Mouse (Mus musculus) brown adipose tissue, adult 24 weeks (tissue): ENCODE measurements around the gene Olfr46. TPM values are rescaled to one million over a fixed set of nuclear protein-coding genes. Genes with fewer than 3 reads are reported as not detected.
"Not testable (repeated sequence)": the region's sequence is repeated elsewhere in the genome, so short reads cannot be mapped to it uniquely, and the experiment has no call there.

Experiments
- H3K27ac ChIP-seq: fragments of 200-500 bp; replicated peaks from 2 replicates; pipeline ENCODE4 v1.5.1; 2012; ENCODE audit warnings: low read depth, mild to moderate bottlenecking, low read length
- H3K4me1 ChIP-seq: fragments of 200-500 bp; 2 replicates; pipeline ENCODE4 v1.6.1; 2012; ENCODE audit warnings: low read length, mixed read lengths; ENCODE audit not compliant: control insufficient read depth, insufficient read depth, insufficient read length
- H3K4me3 ChIP-seq: fragments of 200-500 bp; 2 replicates; pipeline ENCODE4 v1.5.1; 2012; ENCODE audit warnings: low read depth, mild to moderate bottlenecking, low read length, moderate library complexity; ENCODE audit not compliant: insufficient read depth
- polyA plus RNA-seq: library from polyadenylated mRNA; stranded (reverse); fragments of >200 nt; gene quantifications from 2 replicates; pipeline ENCODE4 v1.2.4, GENCODE M21; 2012; ENCODE audit not compliant: missing spikeins, insufficient read depth, insufficient read length

Olfr46 gene
- not detected in 2 replicates for polyA plus RNA-seq

DNA sequence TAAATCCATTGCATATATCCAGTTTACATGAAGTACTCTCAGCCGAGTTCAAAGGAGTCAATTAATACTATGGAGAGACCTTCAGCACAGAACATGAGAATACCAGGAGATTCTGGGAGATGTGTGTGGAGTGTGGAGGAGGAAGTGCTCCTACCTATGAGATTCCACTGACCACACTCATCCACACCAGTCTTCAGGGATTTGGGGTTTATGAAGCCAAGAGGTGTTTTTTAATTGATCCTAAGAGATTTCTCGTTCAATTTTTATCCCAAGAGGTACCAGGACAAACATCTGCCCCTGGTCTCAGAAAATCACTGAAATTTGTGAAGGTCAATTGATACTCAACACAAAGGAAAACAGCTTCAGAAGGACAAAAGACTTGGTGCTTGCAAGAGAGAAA, at the start of gene Olfr46:
Gene Olfr46 (plus strand): TSS at position 301 of the 400 bp plus-strand sequence.
- not testable (repeated sequence) for H3K27ac ChIP-seq, H3K4me1 ChIP-seq, H3K4me3 ChIP-seq

DNA sequence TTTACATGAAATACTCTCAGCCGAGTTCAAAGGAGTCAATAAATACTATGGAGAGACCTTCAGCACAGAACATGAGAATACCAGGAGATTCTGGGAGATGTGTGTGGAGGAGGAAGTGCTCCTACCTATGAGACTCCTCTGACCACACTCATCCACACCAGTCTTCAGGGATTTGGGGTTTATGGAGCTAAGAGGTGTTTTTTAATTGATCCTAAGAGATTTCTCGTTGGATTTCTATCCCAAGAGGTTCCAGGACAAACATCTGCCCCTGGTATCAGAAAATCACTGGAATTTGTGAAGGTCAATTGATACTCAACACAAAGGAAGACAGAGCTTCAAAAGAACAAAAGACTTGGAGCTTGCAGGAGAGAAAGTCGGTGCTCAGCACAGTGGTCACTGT, 33.5 kb upstream of the Olfr46 start, which contains the start of gene Olfr538:
Gene Olfr538 (plus strand): TSS at position 301 of the 400 bp plus-strand sequence.
- Histone ChIP-seq H3K4me1 (no peaks in the 10 kb centered on the region), H3K27ac (no peak within 1 kb of the TSS)

DNA sequence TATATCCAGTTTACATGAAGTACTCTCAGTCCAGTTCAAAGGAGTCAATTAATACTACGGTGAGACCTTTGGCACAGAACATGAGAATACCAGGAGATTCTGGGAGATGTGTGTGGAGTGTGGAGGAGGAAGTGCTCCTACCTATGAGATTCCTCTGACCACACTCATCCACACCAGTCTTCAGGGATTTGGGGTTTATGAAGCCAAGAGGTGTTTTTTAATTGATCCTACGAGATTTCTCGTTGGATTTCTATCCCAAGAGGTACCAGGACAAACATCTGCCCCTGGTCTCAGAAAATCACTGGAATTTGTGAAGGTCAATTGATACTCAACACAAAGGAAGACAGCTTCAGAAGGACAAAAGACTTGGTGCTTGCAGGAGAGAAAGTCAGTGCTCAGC, 27.6 kb downstream of the Olfr46 start, which contains the start of gene Olfr61:
Gene Olfr61 (plus strand): TSS at position 301 of the 400 bp plus-strand sequence.
- not testable (repeated sequence) for H3K4me1 ChIP-seq, H3K4me3 ChIP-seq, H3K27ac ChIP-seq

More for the DNA sequence above, 33.5 kb upstream of the Olfr46 start, which contains the start of gene Olfr538:
- H3K4me3 ChIP-seq = no peak within 1 kb of the TSS

DNA sequence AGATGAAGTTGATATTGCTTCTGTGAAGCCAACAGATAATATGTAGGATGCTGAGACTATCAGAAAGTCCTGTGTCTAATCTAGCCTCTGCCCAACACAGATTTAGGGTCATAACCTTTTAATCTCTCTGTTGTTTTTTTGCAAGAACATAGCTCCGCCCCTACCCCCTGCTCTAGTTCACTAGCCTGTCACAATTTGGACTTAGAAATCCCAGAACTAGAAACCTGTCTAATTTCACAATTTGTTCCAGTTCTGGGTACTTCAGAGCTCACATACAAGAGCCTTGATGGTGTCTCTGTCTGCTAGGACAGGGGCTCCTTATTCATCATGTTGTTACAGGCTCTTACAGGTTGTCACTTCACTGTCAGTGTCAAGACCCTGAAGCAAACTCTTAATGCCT, 29.5 kb downstream of the Olfr46 start:
- Histone ChIP-seq H3K4me1 (no peaks in the 10 kb centered on the region), H3K27ac (no peak overlapping the region), H3K4me3 (no peak overlapping the region)

DNA sequence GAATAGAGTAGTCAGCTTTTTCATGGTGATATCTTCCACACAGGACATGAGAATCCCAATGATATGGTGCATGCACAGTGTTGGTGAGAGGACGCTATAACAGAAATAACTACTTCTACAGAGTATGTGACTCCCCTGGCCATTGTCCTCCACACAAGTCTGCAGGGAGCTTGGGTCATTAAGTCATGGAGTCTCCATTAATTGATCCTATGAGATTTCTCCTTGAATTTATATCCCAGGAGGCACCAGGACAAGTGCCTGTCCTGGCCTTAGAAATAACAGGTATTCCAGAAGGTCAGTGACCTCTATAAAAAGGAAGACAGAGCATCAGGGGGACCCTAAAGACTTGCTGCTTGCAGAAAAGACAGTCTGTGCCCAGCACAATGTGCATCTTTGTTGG, 45.1 kb downstream of the Olfr46 start, which contains the start of gene Olfr53:
Gene Olfr53 (plus strand): TSS at position 301 of the 400 bp plus-strand sequence.
- Histone ChIP-seq H3K27ac (no peak within 1 kb of the TSS), H3K4me1 (no peaks in the 10 kb centered on the region), H3K4me3 (no peak within 1 kb of the TSS)

DNA sequence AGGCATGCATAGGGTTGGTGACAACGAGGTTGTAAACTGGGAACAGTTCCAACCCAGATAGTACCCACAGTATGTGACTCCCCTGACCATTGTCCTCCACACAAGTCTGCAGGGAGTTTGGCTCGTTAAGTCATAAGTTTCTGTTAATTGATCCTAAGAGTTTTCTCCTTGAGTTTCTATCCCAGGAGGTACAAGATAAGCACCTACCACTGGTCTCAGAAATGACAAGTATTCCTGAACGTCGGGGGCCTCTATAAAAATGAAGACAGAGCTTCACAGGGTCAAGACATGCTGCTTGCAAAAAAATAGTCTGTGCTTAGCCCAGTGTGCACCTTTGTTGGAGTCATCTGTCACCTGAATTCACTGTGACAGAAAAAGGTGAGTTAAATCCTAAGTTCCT, 58.6 kb downstream of the Olfr46 start, which contains the start of gene Olfr539:
Gene Olfr539 (plus strand): TSS at position 301 of the 400 bp plus-strand sequence.
- Histone ChIP-seq H3K27ac (no peak within 1 kb of the TSS), H3K4me3 (no peak within 1 kb of the TSS), H3K4me1 (no peaks in the 10 kb centered on the region)

Other genes starting within 250 kb of the Olfr46 start
- gene Olfr60, start 239.6 kb upstream of the Olfr46 start, polyA plus RNA-seq = not detected in 2 replicates
- gene Olfr530, start 224.9 kb upstream of the Olfr46 start, polyA plus RNA-seq = not detected in 2 replicates
- not detected in 2 replicates for gene Olfr531, start 198.4 kb upstream of the Olfr46 start, polyA plus RNA-seq
- not detected in 2 replicates for gene Olfr532, start 179.6 kb upstream of the Olfr46 start, polyA plus RNA-seq
- gene Olfr533, start 137.9 kb upstream of the Olfr46 start, polyA plus RNA-seq = not detected in 2 replicates
- gene Olfr535, start 117.1 kb upstream of the Olfr46 start, polyA plus RNA-seq = not detected in 2 replicates
- not detected in 2 replicates for gene Olfr536, start 93.9 kb upstream of the Olfr46 start, polyA plus RNA-seq
- gene Olfr538, start 33.4 kb upstream of the Olfr46 start, polyA plus RNA-seq = not detected in 2 replicates
- not detected in 2 replicates for gene Olfr61, start 27.7 kb downstream of the Olfr46 start, polyA plus RNA-seq
- not detected in 2 replicates for gene Olfr53, start 45.2 kb downstream of the Olfr46 start, polyA plus RNA-seq
- not detected in 2 replicates for gene Olfr539, start 58.7 kb downstream of the Olfr46 start, polyA plus RNA-seq
- not detected in 2 replicates for gene Olfr45, start 80.7 kb downstream of the Olfr46 start, polyA plus RNA-seq
- not detected in 2 replicates for gene Olfr541, start 96.0 kb downstream of the Olfr46 start, polyA plus RNA-seq
- 52.3 and 66.9 TPM in 2 replicates for gene Cyp2e1, start 162.5 kb downstream of the Olfr46 start, polyA plus RNA-seq
- 1.0 TPM in 1 of 2 replicates, not detected in the other for gene Syce1, start 186.6 kb downstream of the Olfr46 start, polyA plus RNA-seq
- not detected in 2 replicates for gene Zfp941, start 220.9 kb downstream of the Olfr46 start, polyA plus RNA-seq
- 2.3 TPM in 1 of 2 replicates, not detected in the other for gene Urah, start 233.7 kb downstream of the Olfr46 start, polyA plus RNA-seq
- not detected in 2 replicates for gene Scgb1c1, start 244.3 kb downstream of the Olfr46 start, polyA plus RNA-seq
- gene Odf3, start 246.5 kb downstream of the Olfr46 start, polyA plus RNA-seq = not detected in 2 replicates